Mouse (Mus musculus): ENCODE measurements around the gene Hltf. TPM values are rescaled to one million over a fixed set of nuclear protein-coding genes. Genes with fewer than 3 reads are reported as not detected.
A peak's percentile ranks its signal among the peaks of the same experiment; 100 is the strongest.

The Hltf gene
- polyA plus RNA-seq, 1 experiment from 2014 or later: 18.0 TPM

GRCm38 (mm10) chr3:20147647-20148046, 90.0 kb downstream of the Hltf start:
- H3K4me3 ChIP-seq (replicated peaks; ENCODE audit: low read length): no peak overlapping the region
- ATAC-seq (ENCODE audit: insufficient read depth, low FRiP score): no peak
- no peak overlapping the region for H3K9ac ChIP-seq (ENCODE audit: low read length)
- WGBS: 77% methylated on average over 5 of the region's 5 CpGs
- no peak overlapping the region for H3K27ac ChIP-seq (ENCODE audit: low read length)
- H3K4me1 ChIP-seq (ENCODE audit: control insufficient read depth, insufficient read depth, low read length): no peaks in the 10 kb centered on the region; the same call in 1 of the 2 replicates
- H3K4me2 ChIP-seq (ENCODE audit: low read depth, low read length): no peak overlapping the region
- H3K27me3 ChIP-seq (ENCODE audit: control insufficient read depth, insufficient read depth, low read length): no peaks in the 10 kb centered on the region
- no peaks in the 10 kb centered on the region for H3K36me3 ChIP-seq (ENCODE audit: control insufficient read depth, insufficient read depth, low read length)
- no peaks in the 10 kb centered on the region for H3K9me3 ChIP-seq (replicated peaks; ENCODE audit: control insufficient read depth, low read length)

DNA sequence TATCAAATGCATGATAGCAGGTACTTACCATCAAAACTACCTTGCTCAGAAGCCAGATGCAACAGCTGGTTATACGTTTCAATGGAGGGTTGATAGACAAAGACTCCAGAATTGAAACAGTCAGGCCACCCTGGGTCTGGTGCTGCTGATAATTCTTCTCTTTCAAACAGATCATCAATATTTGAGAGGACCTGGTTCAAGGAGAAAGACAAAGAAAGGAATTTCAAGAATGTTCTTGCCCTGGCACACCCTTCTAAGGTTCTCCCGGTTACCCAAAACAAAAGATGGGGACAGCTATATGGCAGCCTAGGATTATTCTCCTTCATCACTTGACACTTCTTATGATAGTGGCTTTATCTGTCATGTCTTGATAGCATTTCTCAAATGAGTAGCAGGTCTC, 92.9 kb downstream of the Hltf start:
- Histone ChIP-seq H3K4me2 (ENCODE audit: low read depth, low read length) (no peak overlapping the region), H3K9me3 (replicated peaks; ENCODE audit: control insufficient read depth, low read length) (no peaks in the 10 kb centered on the region), H3K27me3 (ENCODE audit: control insufficient read depth, insufficient read depth, low read length) (no peaks in the 10 kb centered on the region), H3K36me3 (ENCODE audit: control insufficient read depth, insufficient read depth, low read length) (no peaks in the 10 kb centered on the region), H3K27ac (ENCODE audit: low read length) (no peak overlapping the region), H3K4me1 (ENCODE audit: control insufficient read depth, insufficient read depth, low read length) (peaks cover 8% of the 10 kb centered on the region), H3K9ac (ENCODE audit: low read length) (no peak overlapping the region), H3K4me3 (replicated peaks; ENCODE audit: low read length) (no peak overlapping the region)
- WGBS: 74% methylated on average over 2 of the region's 2 CpGs
- no peak for ATAC-seq (ENCODE audit: insufficient read depth, low FRiP score)

DNA sequence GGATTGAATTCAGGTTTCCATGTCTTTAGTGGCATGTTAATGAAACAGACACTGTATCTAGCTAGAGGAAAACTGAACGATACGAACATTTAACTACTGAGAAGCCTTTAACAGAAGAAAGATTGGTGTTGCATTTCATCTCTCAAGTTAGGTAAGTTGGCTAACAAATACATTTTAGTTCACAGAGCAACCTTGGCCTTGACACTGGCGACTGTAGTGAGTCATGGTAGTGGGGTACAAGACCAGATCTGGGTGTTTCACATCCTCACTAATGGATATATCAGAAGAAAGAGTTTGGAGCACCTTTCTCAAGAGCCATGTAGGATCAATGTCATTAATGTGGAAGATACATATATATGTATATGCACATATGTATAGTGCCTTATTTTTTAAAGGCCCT, 94.0 kb downstream of the Hltf start:
- Histone ChIP-seq H3K36me3 (ENCODE audit: control insufficient read depth, insufficient read depth, low read length) (no peaks in the 10 kb centered on the region), H3K4me1 (ENCODE audit: control insufficient read depth, insufficient read depth, low read length) (peaks cover 8% of the 10 kb centered on the region), H3K27ac (ENCODE audit: low read length) (no peak overlapping the region), H3K4me3 (replicated peaks; ENCODE audit: low read length) (no peak overlapping the region), H3K4me2 (ENCODE audit: low read depth, low read length) (no peak overlapping the region), H3K9ac (ENCODE audit: low read length) (no peak overlapping the region), H3K9me3 (replicated peaks; ENCODE audit: control insufficient read depth, low read length) (no peaks in the 10 kb centered on the region), H3K27me3 (ENCODE audit: control insufficient read depth, insufficient read depth, low read length) (no peaks in the 10 kb centered on the region)
- ATAC-seq (ENCODE audit: insufficient read depth, low FRiP score): no peak
- WGBS: 86% methylated on average over 3 of the region's 3 CpGs

- peak within 1 kb of the TSS; percentile 76 for H3K4me3 ChIP-seq (replicated peaks; ENCODE audit: low read length)
- peak within 1 kb of the TSS; percentile 89 for H3K9ac ChIP-seq (ENCODE audit: low read length)
- H3K9me3 ChIP-seq (replicated peaks; ENCODE audit: control insufficient read depth, low read length): no peaks in the 10 kb centered on the region
- H3K4me2 ChIP-seq (ENCODE audit: low read depth, low read length): peak within 1 kb of the TSS; percentile 83
- peak within 1 kb of the TSS; percentile 58 for H3K27ac ChIP-seq (ENCODE audit: low read length)
- peaks cover 8% of the 10 kb centered on the region; the same call in 1 of the 2 replicates for H3K4me1 ChIP-seq (ENCODE audit: control insufficient read depth, insufficient read depth, low read length)
- WGBS: under 1% methylated on average over 73 of the region's 73 CpGs
- no peaks in the 10 kb centered on the region for H3K27me3 ChIP-seq (ENCODE audit: control insufficient read depth, insufficient read depth, low read length)
- ATAC-seq (ENCODE audit: insufficient read depth, low FRiP score): peak; percentile 92
- no peaks in the 10 kb centered on the region for H3K36me3 ChIP-seq (ENCODE audit: control insufficient read depth, insufficient read depth, low read length)
Observed at GRCm38 (mm10) chr3:20154531-20155367, 97.1 kb downstream of the Hltf start, which contains the start of gene Gyg. TSS of gene Gyg (minus strand) at chr3:20155317.

- Histone ChIP-seq H3K36me3 (ENCODE audit: control insufficient read depth, insufficient read depth, low read length) (no peaks in the 10 kb centered on the region), H3K27me3 (ENCODE audit: control insufficient read depth, insufficient read depth, low read length) (no peaks in the 10 kb centered on the region), H3K4me2 (ENCODE audit: low read depth, low read length) (peak overlapping the region; percentile 83), H3K9ac (ENCODE audit: low read length) (no peak overlapping the region), H3K4me3 (replicated peaks; ENCODE audit: low read length) (peak overlapping the region; percentile 76), H3K4me1 (ENCODE audit: control insufficient read depth, insufficient read depth, low read length) (peaks cover 8% of the 10 kb centered on the region; the same call in 1 of the 2 replicates), H3K9me3 (replicated peaks; ENCODE audit: control insufficient read depth, low read length) (no peaks in the 10 kb centered on the region), H3K27ac (ENCODE audit: low read length) (no peak overlapping the region)
- WGBS: 76% methylated on average over 6 of the region's 6 CpGs
- no peak for ATAC-seq (ENCODE audit: insufficient read depth, low FRiP score)
Observed at GRCm38 (mm10) chr3:20155476-20155875, 97.9 kb downstream of the Hltf start.

DNA sequence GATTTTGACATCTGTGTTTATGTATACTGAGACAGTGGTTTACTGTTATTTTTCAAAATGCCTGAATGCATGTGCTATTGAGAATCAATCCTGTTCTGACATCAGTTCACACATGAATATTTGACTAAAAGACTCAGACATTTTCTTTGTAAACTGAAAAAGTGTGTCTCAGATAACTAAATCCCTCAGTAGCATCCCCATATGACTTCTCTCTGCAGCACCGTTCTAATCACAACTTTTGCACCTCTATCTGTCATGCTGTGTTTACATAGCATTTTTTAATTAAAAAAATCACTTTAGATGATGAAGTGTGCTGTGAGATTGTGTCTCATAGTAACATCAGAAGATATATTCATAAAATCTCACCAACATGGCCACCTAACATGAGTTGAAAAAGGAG, 109.9 kb downstream of the Hltf start:
- no peak for ATAC-seq (ENCODE audit: insufficient read depth, low FRiP score)
- Histone ChIP-seq H3K27me3 (ENCODE audit: control insufficient read depth, insufficient read depth, low read length) (no peaks in the 10 kb centered on the region), H3K9ac (ENCODE audit: low read length) (no peak overlapping the region), H3K27ac (ENCODE audit: low read length) (no peak overlapping the region), H3K36me3 (ENCODE audit: control insufficient read depth, insufficient read depth, low read length) (no peaks in the 10 kb centered on the region), H3K4me2 (ENCODE audit: low read depth, low read length) (no peak overlapping the region), H3K4me1 (ENCODE audit: control insufficient read depth, insufficient read depth, low read length) (no peaks in the 10 kb centered on the region), H3K4me3 (replicated peaks; ENCODE audit: low read length) (no peak overlapping the region), H3K9me3 (replicated peaks; ENCODE audit: control insufficient read depth, low read length) (no peaks in the 10 kb centered on the region)
- WGBS: 53% methylated on average over 1 of the region's 1 CpGs

Other genes starting within 250 kb of the Hltf start
- 1.7 and 2.0 TPM in 2 replicates for gene Cp, start 100.8 kb upstream of the Hltf start, polyA plus RNA-seq (2015; fragmentation: Nextera tagmentation; extraction: Ambion mirVana)
- 8.8 and 10.6 TPM in 2 replicates for gene Hps3, start 22.5 kb upstream of the Hltf start, polyA plus RNA-seq (2015; fragmentation: Nextera tagmentation; extraction: Ambion mirVana)
- gene Gyg, start 97.5 kb downstream of the Hltf start, polyA plus RNA-seq (2015; fragmentation: Nextera tagmentation; extraction: Ambion mirVana): 52.5 TPM in 2 replicates
- 17.9 and 36.5 TPM in 2 replicates for gene Cpa3, start 184.4 kb downstream of the Hltf start, polyA plus RNA-seq (2015; fragmentation: Nextera tagmentation; extraction: Ambion mirVana)
- 150 and 191 TPM in 2 replicates for gene Cpb1, start 217.9 kb downstream of the Hltf start, polyA plus RNA-seq (2015; fragmentation: Nextera tagmentation; extraction: Ambion mirVana)

Measured in stomach, embryonic 16.5 days (tissue).